Mouse (Mus musculus) liver, adult (tissue): ENCODE data around the gene Zbtb38.

Experiments
- GATA4 ChIP-seq: IDR thresholded peaks from 2 replicates; pipeline ENCODE4 v1.6.1; 2014; ENCODE audit warnings: mild to moderate bottlenecking, low read length; ENCODE audit not compliant: insufficient replicate concordance

Gene Zbtb38

GRCm38 (mm10) chr9:96713472-96714390 is 38.9 kb downstream of the Zbtb38 start:
- no peak for TF ChIP-seq GATA4

- TF ChIP-seq GATA4: no peak
Measured at GRCm38 (mm10) chr9:96712758-96713471, 39.7 kb downstream of the Zbtb38 start.

- TF ChIP-seq GATA4: no peak
Measured at GRCm38 (mm10) chr9:96712045-96712444, 40.6 kb downstream of the Zbtb38 start.

DNA sequence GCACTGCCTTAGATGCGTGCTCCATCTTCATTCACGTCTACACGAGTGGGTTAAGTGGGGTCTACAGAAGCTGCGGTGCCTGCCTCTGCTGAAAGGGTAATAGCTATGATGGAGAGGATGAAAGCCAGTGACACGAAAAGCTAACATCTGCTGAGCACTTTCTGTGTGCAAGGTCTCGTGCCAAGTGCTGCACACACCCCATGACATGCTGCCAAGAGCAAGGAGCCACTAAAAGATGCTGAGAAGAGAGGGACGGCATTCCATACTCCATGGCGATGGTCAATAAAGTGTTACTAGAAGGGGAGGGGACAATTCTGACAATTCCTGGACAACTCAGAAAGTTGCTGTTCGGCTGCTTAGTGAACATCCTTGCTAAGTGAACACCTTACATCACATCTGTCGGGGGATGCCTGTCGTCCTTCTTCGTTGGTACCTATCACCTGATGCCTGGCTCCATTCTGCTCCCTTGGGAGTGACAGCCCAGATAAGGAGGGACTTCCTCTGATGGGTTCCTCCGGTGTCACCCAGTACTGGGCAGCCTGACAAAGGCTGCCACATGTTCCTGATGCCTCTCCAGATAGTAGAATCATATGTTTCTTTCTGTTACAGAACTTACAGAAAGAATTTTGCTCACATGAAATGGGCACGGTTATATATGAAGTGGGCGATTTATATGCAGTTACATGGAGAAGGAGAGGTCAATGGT is 42.2 kb downstream of the Zbtb38 start:
- no peak for TF ChIP-seq GATA4

GRCm38 (mm10) chr9:96708905-96709304 is 43.7 kb downstream of the Zbtb38 start:
- no peak for TF ChIP-seq GATA4

- peak; percentile 26; the same call in 1 of the 2 replicates for TF ChIP-seq GATA4
Measured at GRCm38 (mm10) chr9:96707964-96708363, 44.7 kb downstream of the Zbtb38 start.

DNA sequence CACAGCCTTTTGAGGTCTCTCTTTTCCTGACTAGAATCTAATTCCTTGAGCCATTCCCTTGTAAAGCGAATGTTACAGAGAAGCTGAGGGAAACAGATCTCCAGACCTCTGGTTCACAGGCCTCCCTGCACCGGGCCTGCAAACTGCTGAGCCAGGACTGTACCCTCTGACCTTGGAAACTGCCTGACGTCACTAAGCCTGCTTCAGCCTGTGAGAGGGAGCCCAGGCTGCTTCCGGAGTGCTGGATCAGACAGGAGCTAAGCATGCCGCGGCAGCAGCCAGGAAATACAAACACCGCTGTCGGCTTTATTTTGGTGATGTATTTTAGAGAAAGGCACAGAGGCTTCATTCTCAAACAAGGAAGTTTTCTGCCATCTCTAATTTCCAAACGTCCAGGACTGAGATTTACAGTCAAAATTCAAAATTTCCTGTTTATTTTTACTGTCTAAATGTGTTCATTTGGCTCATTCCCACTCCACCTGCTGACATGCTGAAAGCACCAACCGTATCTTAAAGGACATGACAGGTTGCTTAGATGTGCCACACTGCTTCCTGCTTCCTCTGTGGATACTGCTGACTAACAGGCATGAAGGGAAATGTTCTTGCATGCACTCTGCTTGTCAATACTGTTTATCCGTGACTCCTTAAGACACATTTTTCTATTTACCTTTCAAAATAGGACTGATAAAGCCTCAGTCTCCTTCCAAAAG is 46.9 kb downstream of the Zbtb38 start:
- TF ChIP-seq GATA4: peak; percentile 45; the same call in 1 of the 2 replicates

DNA sequence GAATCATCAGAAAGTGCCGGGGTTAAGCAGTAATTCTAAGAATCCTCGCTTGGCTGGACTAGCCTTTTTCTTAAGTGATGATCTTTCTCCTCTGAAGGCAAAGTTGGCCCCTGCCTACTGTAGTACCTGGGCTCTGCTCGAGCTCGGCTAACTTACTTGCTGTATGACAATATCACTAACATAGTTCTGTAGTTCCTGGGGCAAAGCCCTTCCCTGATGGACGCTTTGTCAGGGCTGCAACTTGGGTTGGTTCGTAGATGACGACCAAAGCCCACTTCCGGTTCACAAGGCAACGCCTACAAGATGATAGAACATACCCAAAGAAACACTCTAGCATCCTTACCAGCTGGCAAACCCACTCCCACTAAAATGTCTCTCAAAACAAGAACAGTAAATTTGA is 47.7 kb downstream of the Zbtb38 start:
- no peak for TF ChIP-seq GATA4

- no peak for TF ChIP-seq GATA4
Measured at GRCm38 (mm10) chr9:96701891-96702290, 50.7 kb downstream of the Zbtb38 start.

- TF ChIP-seq GATA4: no peak
Measured at GRCm38 (mm10) chr9:96699276-96700035, 53.2 kb downstream of the Zbtb38 start.

GRCm38 (mm10) chr9:96696788-96697492 is 55.7 kb downstream of the Zbtb38 start:
- no peak for TF ChIP-seq GATA4

DNA sequence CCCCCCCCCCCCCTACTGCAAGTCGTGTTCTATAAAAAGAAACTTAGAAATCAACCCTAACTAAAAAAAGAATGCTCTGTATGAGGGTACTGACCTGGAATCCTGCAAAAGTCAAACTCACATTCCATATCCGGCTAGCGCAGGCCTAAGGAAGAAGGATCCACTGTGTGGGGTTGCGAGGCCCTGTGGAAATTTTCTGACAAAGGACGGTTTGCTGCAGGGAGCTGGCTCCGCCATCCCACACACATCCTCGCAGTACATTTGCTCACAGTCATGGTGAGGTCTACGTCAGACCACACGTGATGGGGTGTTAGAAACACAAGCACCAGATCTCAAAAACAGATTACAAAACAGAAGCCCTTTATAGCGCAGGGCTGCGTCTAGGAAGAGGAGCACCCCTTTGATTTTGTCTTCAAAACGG is 56.5 kb downstream of the Zbtb38 start:
- TF ChIP-seq GATA4: no peak

DNA sequence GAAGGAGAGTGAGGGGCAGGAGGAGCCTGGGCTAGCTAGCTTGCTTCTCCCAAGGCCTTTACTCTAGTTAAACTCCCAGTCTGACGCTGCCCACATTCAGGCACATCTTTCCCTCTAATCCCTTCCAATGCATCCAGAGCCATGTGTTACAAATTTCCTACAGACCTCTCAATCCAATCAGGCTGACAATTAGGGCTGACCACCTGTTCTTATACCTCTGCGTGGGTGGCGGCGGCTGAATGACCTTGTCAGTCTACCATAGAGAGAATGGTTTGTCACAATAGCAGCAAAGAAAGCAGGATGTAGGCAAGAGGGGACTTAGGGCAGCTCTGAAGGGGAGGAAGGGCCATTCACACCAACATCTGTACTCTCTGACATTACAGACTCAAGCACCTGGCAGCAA is 62.2 kb downstream of the Zbtb38 start:
- no peak for TF ChIP-seq GATA4
